ENCODE assay signal across 24 mouse cellular contexts in the genomic region with DNA sequence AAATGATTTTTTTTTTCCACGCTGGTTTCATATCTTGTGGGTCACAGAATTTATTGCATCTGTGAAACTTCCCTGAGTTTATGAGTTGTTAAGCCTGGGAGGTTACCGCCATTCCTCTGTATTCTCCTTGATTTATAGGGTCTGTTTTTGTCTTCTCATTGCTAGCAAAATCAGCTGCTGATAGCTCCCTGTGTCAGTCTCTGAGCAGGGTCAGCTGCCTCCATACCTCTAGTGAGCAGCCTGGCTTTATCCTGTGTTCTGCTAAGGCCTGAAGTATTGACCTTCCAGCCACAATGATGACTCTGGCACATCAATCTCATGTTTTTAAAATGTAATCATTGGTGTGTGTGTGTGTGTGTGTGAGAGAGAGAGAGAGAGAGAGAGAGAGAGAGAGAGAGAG.
DNase-seq lines count a peak whose midpoint lies in the region; ATAC-seq and TF ChIP-seq lines count a peak whose summit lies in the region.
"Had no signal": no experiment of that assay in that cellular context is flagged by ENCODE, and none has a peak within 500 bp of the region (broad histone marks: within the 10 kb centered on the region; RNA-seq: fewer than 3 reads in every experiment).

No protein-coding gene starts in this region.

- WGBS in kidney, adult 2 months = 56% methylated on average over 2 of the region's 2 CpGs
- 32% methylated on average over 2 of the region's 2 CpGs for WGBS in kidney, embryonic 16.5 days
- WGBS in midbrain, embryonic 13.5 days = 90% methylated on average over 2 of the region's 2 CpGs

- no peak overlapping the region for H3K27ac ChIP-seq in kidney, adult 2 months (ENCODE audit: insufficient read depth, low read depth, low read length)
- no peak overlapping the region for H3K27ac ChIP-seq in kidney, embryonic 16.5 days (ENCODE audit: low read length)
- no peak overlapping the region for H3K27ac ChIP-seq in midbrain, embryonic 13.5 days
- H3K27ac ChIP-seq: embryonic facial prominence, embryonic 12.5 days; embryonic facial prominence, embryonic 15.5 days; forebrain, embryonic 12.5 days; forebrain, embryonic 15.5 days; heart, adult 2 months; heart, embryonic 10.5 days; heart, embryonic 13.5 days; hindbrain, embryonic 14.5 days; hindbrain, postnatal 0 days had no signal

- H3K4me2 ChIP-seq in kidney, embryonic 16.5 days (replicated peaks; ENCODE audit: low read depth, low read length) = no peak overlapping the region
- H3K4me2 ChIP-seq in midbrain, embryonic 13.5 days (replicated peaks) = no peak overlapping the region
- H3K4me2 ChIP-seq: embryonic facial prominence, embryonic 12.5 days; embryonic facial prominence, embryonic 15.5 days; forebrain, embryonic 12.5 days; forebrain, embryonic 15.5 days; heart, embryonic 13.5 days; hindbrain, embryonic 14.5 days had no signal

- H3K9ac ChIP-seq in kidney, embryonic 16.5 days (replicated peaks; ENCODE audit: low read length) = no peak overlapping the region
- no peak overlapping the region for H3K9ac ChIP-seq in midbrain, embryonic 13.5 days (replicated peaks)
- H3K9ac ChIP-seq: embryonic facial prominence, embryonic 12.5 days; embryonic facial prominence, embryonic 15.5 days; forebrain, embryonic 12.5 days; forebrain, embryonic 15.5 days; heart, embryonic 13.5 days; hindbrain, embryonic 14.5 days had no signal

- peaks cover 5% of the 10 kb centered on the region for H3K4me1 ChIP-seq in kidney, adult 2 months (ENCODE audit: control insufficient read depth, insufficient read depth, low read length)
- H3K4me1 ChIP-seq in kidney, embryonic 16.5 days (ENCODE audit: insufficient read depth, low read length) = peaks cover 15% of the 10 kb centered on the region
- H3K4me1 ChIP-seq in midbrain, embryonic 13.5 days (replicated peaks) = no peaks in the 10 kb centered on the region
- H3K4me1 ChIP-seq: embryonic facial prominence, embryonic 12.5 days; forebrain, embryonic 12.5 days had no signal

- ATAC-seq in kidney, embryonic 16.5 days (ENCODE audit: low FRiP score, low TSS enrichment) = peak; percentile 60
- no peak for ATAC-seq in midbrain, embryonic 13.5 days
- ATAC-seq: activated CD4-positive, CD25-positive, alpha-beta regulatory T cell, adult 4 months; forebrain, embryonic 15.5 days; hindbrain, postnatal 0 days had no signal

- H3K4me3 ChIP-seq in kidney, adult 2 months (ENCODE audit: insufficient read depth, low read depth, low read length) = no peak overlapping the region
- no peak overlapping the region for H3K4me3 ChIP-seq in kidney, embryonic 16.5 days (ENCODE audit: low read length)
- H3K4me3 ChIP-seq in midbrain, embryonic 13.5 days (replicated peaks) = no peak overlapping the region
- H3K4me3 ChIP-seq: embryonic facial prominence, embryonic 12.5 days; embryonic facial prominence, embryonic 15.5 days; forebrain, embryonic 12.5 days; forebrain, embryonic 15.5 days; heart, adult 2 months; heart, embryonic 10.5 days; heart, embryonic 13.5 days had no signal

- H3K36me3 ChIP-seq in kidney, adult 2 months (ENCODE audit: control insufficient read depth, insufficient read depth, low read length) = no peaks in the 10 kb centered on the region
- no peaks in the 10 kb centered on the region for H3K36me3 ChIP-seq in kidney, embryonic 16.5 days (ENCODE audit: insufficient read depth, low read length)
- no peaks in the 10 kb centered on the region for H3K36me3 ChIP-seq in midbrain, embryonic 13.5 days
- H3K36me3 ChIP-seq: embryonic facial prominence, embryonic 12.5 days; embryonic facial prominence, embryonic 15.5 days; forebrain, embryonic 12.5 days; forebrain, embryonic 15.5 days; heart, embryonic 10.5 days; heart, embryonic 13.5 days had no signal

- no peaks in the 10 kb centered on the region for H3K9me3 ChIP-seq in kidney, embryonic 16.5 days (ENCODE audit: low read length)
- H3K9me3 ChIP-seq in midbrain, embryonic 13.5 days = no peaks in the 10 kb centered on the region
- H3K9me3 ChIP-seq: embryonic facial prominence, embryonic 12.5 days; embryonic facial prominence, embryonic 15.5 days; forebrain, embryonic 12.5 days; forebrain, embryonic 15.5 days; heart, embryonic 10.5 days; heart, embryonic 13.5 days had no signal

- H3K27me3 ChIP-seq in kidney, adult 2 months (replicated peaks; ENCODE audit: control insufficient read depth, insufficient read depth, low read length) = no peaks in the 10 kb centered on the region
- H3K27me3 ChIP-seq in kidney, embryonic 16.5 days (ENCODE audit: insufficient read depth, low read length) = no peaks in the 10 kb centered on the region
- H3K27me3 ChIP-seq in midbrain, embryonic 13.5 days = no peaks in the 10 kb centered on the region
- H3K27me3 ChIP-seq: embryonic facial prominence, embryonic 12.5 days; embryonic facial prominence, embryonic 15.5 days; forebrain, embryonic 12.5 days; forebrain, embryonic 15.5 days; heart, embryonic 13.5 days had no signal

- TF ChIP-seq CTCF in kidney, adult 2 months (conservative IDR thresholded peaks at IDR 0.05; ENCODE audit: insufficient read depth, insufficient read length, low read depth, low read length) = no peak

- TF ChIP-seq POLR2A in kidney, adult 2 months (IDR thresholded peaks at IDR 0.05; ENCODE audit: low read depth, low read length) = no peak

- DNase-seq in kidney, adult 2 months = peak; percentile 7
- no peak for DNase-seq in kidney, adult 9 months
- no peak for DNase-seq in kidney, adult 11 months
- DNase-seq in mesoderm, embryonic 11.5 days (ENCODE audit: low read depth, low spot score) = peak; percentile 16
- DNase-seq: adrenal gland, adult 8-10 months; adrenal gland, postnatal 25 days; cerebellum, adult 18-20 months; cerebellum, adult 9-11 months; cerebellum, postnatal 25 days; gastrocnemius, postnatal 25 days; heart, adult 2 months; heart, postnatal 14 days; heart, postnatal 4 days had no signal

Comparison
In these comparisons a context has a peak if more than half of its experiments do, and no peak if none do; other contexts are left out.
1. DNase-seq: peak in kidney, adult 2 months (single experiment) and mesoderm, embryonic 11.5 days (single experiment); none in kidney, adult 9 months (single experiment) and kidney, adult 11 months (single experiment).